Mouse (Mus musculus) CH12.LX (cell line): Measurements from ENCODE around the gene Rtn4rl2.

Experiments used
- CTCF ChIP-seq, 2 experiments: IDR thresholded peaks in 1 of 2; conservative IDR thresholded peaks in 1 of 2; 2 replicates each; pipeline ENCODE4 v1.5.1; 2011 to 2012; ENCODE audit warnings: low read depth in 2 of 2, low read length in 2 of 2, improper control_type of control experiment in 1 of 2, inconsistent platforms in 1 of 2, mild to moderate bottlenecking in 1 of 2, moderate library complexity in 1 of 2
- E2F4 ChIP-seq: IDR thresholded peaks from 2 replicates; pipeline ENCODE4 v1.6.1; 2011; ENCODE audit warnings: low read depth, low read length, improper control_type of control experiment; ENCODE audit not compliant: insufficient replicate concordance
- EP300 ChIP-seq: IDR thresholded peaks from 2 replicates; pipeline ENCODE4 v1.6.1; 2011; ENCODE audit warnings: low read length, improper control_type of control experiment
- JUND ChIP-seq: conservative IDR thresholded peaks from 2 replicates; pipeline ENCODE4 v1.6.1; 2011; ENCODE audit warnings: low read depth, low read length, improper control_type of control experiment
- POLR2A ChIP-seq: IDR thresholded peaks from 2 replicates; pipeline ENCODE4 v1.6.1; 2011; ENCODE audit warnings: low read depth, mild to moderate bottlenecking, improper control_type of control experiment, low read length
- USF2 ChIP-seq: conservative IDR thresholded peaks from 2 replicates; pipeline ENCODE4 v1.6.1; 2011; ENCODE audit warnings: low read depth, low read length, improper control_type of control experiment

GRCm38 (mm10) chr2:84888657-84889315 is 2.3 kb upstream of the Rtn4rl2 start:
- TF ChIP-seq POLR2A: no peak
- TF ChIP-seq CTCF (conservative IDR thresholded peaks at IDR 0.05 in 1 of 2, IDR thresholded peaks at IDR 0.05 in 1 of 2; ENCODE audit: low read depth in 2 of 2, low read length in 2 of 2): peak; percentile 31 to 72; a peak in 3 of 4 replicates
- TF ChIP-seq E2F4: no peak
- no peak for TF ChIP-seq USF2
- no peak for TF ChIP-seq EP300
- no peak for TF ChIP-seq JUND
